Mouse (Mus musculus): ENCODE data around the gene Phc3.

GRCm38 (mm10) chr3:30956327-30956726 is 12.9 kb downstream of the Phc3 start:
- TF ChIP-seq POLR2A (IDR thresholded peaks at IDR 0.05; ENCODE audit: borderline replicate concordance, insufficient read depth, low read length) (no peak), CTCF (IDR thresholded peaks at IDR 0.05; ENCODE audit: borderline replicate concordance, insufficient read depth, low read depth, low read length) (no peak)
